Mouse (Mus musculus): ENCODE results near the gene Hspa1b. TPM values are rescaled to one million over a fixed set of nuclear protein-coding genes. Genes with fewer than 3 reads are reported as not detected.
"Not testable (repeated sequence)": the region's sequence is repeated elsewhere in the genome, so short reads cannot be mapped to it uniquely, and the experiment has no call there.

The Hspa1b gene
- polyA plus RNA-seq, 1 experiment from 2014 or later = 0.56 TPM

DNA sequence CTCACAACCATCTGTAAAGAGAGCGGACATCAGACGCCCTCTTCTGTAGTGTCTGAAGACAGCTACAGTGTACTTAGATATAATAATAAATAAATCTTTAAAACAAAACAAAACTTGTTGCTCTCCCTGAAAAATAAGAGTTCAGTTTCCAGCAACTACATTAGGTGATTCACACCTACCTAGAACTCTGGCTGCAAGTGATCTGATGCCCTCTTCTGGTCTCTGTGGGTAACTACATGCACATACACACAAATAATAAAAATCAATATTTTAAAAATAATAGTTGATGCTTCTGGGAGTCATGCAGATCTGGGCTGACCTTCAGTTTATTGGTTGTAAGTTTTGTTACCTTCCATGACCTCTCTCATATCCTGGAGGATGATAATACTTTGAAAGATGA, 25.2 kb upstream of the Hspa1b start:
- 69% methylated on average over 2 of the region's 2 CpGs for WGBS
- peak; percentile 58 for DNase-seq (ENCODE audit: low spot score)
- no peak for ATAC-seq (ENCODE audit: low FRiP score)

DNA sequence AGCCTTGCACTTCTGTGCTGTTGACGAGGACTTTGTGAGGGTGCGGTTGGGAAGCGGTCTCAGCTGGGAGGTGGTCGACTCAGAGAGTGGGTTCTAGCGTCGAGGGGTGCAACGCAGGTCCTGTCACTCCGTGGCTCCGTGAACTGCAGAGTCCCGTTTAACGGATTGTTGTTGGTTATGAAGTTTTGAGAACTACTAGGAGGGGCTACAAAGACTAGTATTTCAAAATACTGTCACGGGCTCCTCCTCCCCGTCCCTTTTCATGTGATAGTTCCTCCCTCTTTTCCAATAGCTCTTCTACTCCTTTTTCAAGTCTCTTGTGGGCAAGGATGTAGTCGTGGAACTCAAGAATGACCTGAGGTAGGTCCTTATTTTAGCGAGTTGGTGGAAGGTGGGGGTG, 23.3 kb upstream of the Hspa1b start:
- under 1% methylated on average over 15 of the region's 15 CpGs for WGBS
- DNase-seq (ENCODE audit: low spot score) = no peak
- H3K9ac ChIP-seq = peak overlapping the region; percentile 78
- peak overlapping the region; percentile 96; the same call in 1 of the 2 replicates for H3K27ac ChIP-seq
- peak; percentile 24; the same call in 1 of the 2 replicates for ATAC-seq (ENCODE audit: low FRiP score)
- H3K9me3 ChIP-seq (ENCODE audit: control insufficient read depth, low read length) = no peaks in the 10 kb centered on the region
- H3K27me3 ChIP-seq (ENCODE audit: control insufficient read depth, insufficient read depth, low read length) = no peaks in the 10 kb centered on the region
- peak overlapping the region; percentile 65 for H3K4me3 ChIP-seq (replicated peaks; ENCODE audit: low read length)
- peaks cover 14% of the 10 kb centered on the region for H3K4me1 ChIP-seq (replicated peaks; ENCODE audit: control insufficient read depth, insufficient read depth, low read length)
- peaks cover 19% of the 10 kb centered on the region for H3K36me3 ChIP-seq (replicated peaks; ENCODE audit: control insufficient read depth, insufficient read depth)
- peak overlapping the region; percentile 96 for H3K4me2 ChIP-seq (replicated peaks)

More for the DNA sequence above, 25.2 kb upstream of the Hspa1b start:
- Histone ChIP-seq H3K4me2 (replicated peaks) (no peak overlapping the region), H3K9ac (no peak overlapping the region), H3K36me3 (replicated peaks; ENCODE audit: control insufficient read depth, insufficient read depth) (peaks cover 26% of the 10 kb centered on the region), H3K4me3 (replicated peaks; ENCODE audit: low read length) (no peak overlapping the region), H3K9me3 (ENCODE audit: control insufficient read depth, low read length) (no peaks in the 10 kb centered on the region), H3K27me3 (ENCODE audit: control insufficient read depth, insufficient read depth, low read length) (no peaks in the 10 kb centered on the region), H3K4me1 (replicated peaks; ENCODE audit: control insufficient read depth, insufficient read depth, low read length) (peaks cover 14% of the 10 kb centered on the region), H3K27ac (no peak overlapping the region)

DNA sequence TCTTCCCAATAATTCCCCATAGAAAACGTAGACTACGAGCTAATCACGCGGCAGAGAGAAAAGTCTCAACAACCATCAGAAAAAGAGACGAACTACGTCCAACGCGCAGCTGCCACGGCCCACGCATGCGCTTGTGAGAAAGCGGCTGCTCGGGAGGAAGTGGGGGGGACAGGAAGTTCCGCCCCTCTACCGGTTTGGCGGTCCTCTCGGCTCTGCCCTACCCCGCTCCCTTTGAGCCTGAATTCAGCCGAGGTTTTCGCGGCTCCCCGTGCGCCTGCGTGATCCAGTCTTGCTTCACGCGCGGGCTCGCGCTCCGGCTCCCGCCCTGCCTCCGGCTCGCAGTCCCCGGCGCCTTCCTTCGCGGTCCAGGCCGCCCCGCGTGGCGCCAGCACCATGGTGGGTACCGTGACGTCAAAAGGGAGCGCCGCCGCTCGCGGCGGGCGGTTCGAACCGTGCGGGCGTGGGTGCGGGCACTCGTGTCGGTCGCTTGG, 22.7 kb upstream of the Hspa1b start, which contains the start of gene Lsm2:
Gene Lsm2, plus strand, starts transcription at position 173 of the 491 bp plus-strand sequence.
- no peaks in the 10 kb centered on the region for H3K27me3 ChIP-seq (ENCODE audit: control insufficient read depth, insufficient read depth, low read length)
- peak; percentile 89 for DNase-seq (ENCODE audit: low spot score)
- peaks cover 18% of the 10 kb centered on the region for H3K36me3 ChIP-seq (replicated peaks; ENCODE audit: control insufficient read depth, insufficient read depth)
- peaks cover 14% of the 10 kb centered on the region for H3K4me1 ChIP-seq (replicated peaks; ENCODE audit: control insufficient read depth, insufficient read depth, low read length)
- H3K9me3 ChIP-seq (ENCODE audit: control insufficient read depth, low read length) = no peaks in the 10 kb centered on the region
- peak within 1 kb of the TSS; percentile 96 for H3K4me2 ChIP-seq (replicated peaks)
- H3K27ac ChIP-seq = peak within 1 kb of the TSS; percentile 96
- under 1% methylated on average over 58 of the region's 58 CpGs for WGBS
- peak; percentile 94 for ATAC-seq (ENCODE audit: low FRiP score)
- H3K4me3 ChIP-seq (replicated peaks; ENCODE audit: low read length) = peak within 1 kb of the TSS; percentile 65
- peak within 1 kb of the TSS; percentile 78 for H3K9ac ChIP-seq

DNA sequence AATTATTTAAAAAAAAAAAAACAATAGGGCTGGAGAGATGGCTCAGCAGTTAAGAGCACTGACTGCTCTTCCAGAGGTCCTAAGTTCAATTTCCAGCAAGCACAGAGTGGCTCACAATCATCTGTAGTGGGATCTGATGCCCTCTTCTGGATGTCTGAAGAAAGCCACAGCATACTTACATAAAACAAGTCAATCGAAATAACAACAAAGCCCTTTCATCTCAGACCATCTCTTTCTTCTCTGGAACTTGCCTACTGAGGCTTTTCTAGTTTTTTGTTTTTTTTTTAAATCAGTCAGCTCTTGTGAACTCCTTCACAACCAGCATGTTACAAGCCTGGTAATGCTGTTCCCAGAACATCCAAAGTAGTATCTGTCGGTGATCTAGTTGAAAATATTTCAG, 21.6 kb upstream of the Hspa1b start:
- ATAC-seq (ENCODE audit: low FRiP score) (no peak), DNase-seq (ENCODE audit: low spot score) (peak; percentile 31)
- H3K4me2 ChIP-seq (replicated peaks) = peak overlapping the region; percentile 96
- H3K27ac ChIP-seq = 0 out of 2 replicates have a peak overlapping the region, but pooled peaks have one; percentile 26
- H3K9me3 ChIP-seq (ENCODE audit: control insufficient read depth, low read length) = no peaks in the 10 kb centered on the region
- H3K9ac ChIP-seq = peak overlapping the region; percentile 78
- H3K4me1 ChIP-seq (replicated peaks; ENCODE audit: control insufficient read depth, insufficient read depth, low read length) = peaks cover 14% of the 10 kb centered on the region
- no peaks in the 10 kb centered on the region for H3K27me3 ChIP-seq (ENCODE audit: control insufficient read depth, insufficient read depth, low read length)
- peaks cover 7% of the 10 kb centered on the region for H3K36me3 ChIP-seq (replicated peaks; ENCODE audit: control insufficient read depth, insufficient read depth)
- H3K4me3 ChIP-seq (replicated peaks; ENCODE audit: low read length) = peak overlapping the region; percentile 65
- WGBS = 19% methylated on average over 2 of the region's 2 CpGs

DNA sequence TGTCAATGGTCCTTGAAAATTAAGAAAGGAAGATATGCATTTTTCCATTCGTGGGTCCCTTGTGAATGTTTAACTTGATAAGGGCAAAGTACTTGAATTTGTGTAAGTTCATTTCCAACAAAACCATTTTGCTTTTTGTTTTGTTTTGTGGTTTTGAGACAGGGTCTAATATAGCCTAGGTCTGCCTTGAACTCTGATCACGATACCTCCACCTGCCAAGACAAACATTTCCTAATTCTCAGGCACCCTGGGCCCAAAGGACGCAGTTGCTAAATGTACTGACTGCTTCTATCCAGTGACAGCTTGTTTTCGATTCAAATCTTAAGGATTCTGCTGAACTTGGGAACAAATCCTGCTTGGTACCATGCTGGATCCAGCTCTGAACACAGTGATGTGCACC, 20.6 kb upstream of the Hspa1b start:
- ATAC-seq (ENCODE audit: low FRiP score) (no peak), DNase-seq (ENCODE audit: low spot score) (no peak)
- no peaks in the 10 kb centered on the region for H3K36me3 ChIP-seq (replicated peaks; ENCODE audit: control insufficient read depth, insufficient read depth)
- H3K27me3 ChIP-seq (ENCODE audit: control insufficient read depth, insufficient read depth, low read length) = no peaks in the 10 kb centered on the region
- WGBS = 97% methylated on average over 4 of the region's 4 CpGs
- H3K4me1 ChIP-seq (replicated peaks; ENCODE audit: control insufficient read depth, insufficient read depth, low read length) = peaks cover 14% of the 10 kb centered on the region
- H3K27ac ChIP-seq = no peak overlapping the region
- H3K9me3 ChIP-seq (ENCODE audit: control insufficient read depth, low read length) = no peaks in the 10 kb centered on the region
- no peak overlapping the region for H3K4me3 ChIP-seq (replicated peaks; ENCODE audit: low read length)
- no peak overlapping the region for H3K4me2 ChIP-seq (replicated peaks)
- no peak overlapping the region for H3K9ac ChIP-seq

DNA sequence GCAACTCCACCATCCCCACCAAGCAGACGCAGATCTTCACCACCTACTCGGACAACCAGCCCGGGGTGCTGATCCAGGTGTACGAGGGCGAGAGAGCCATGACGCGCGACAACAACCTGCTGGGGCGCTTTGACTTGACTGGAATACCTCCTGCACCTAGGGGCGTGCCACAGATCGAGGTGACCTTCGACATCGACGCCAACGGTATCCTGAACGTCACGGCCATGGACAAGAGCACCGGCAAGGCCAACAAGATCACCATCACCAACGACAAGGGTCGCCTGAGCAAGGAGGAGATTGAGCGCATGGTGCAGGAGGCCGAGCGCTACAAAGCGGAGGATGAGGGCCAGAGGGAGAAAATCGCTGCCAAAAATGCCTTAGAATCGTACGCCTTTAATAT, 19.2 kb upstream of the Hspa1b start:
- ATAC-seq (ENCODE audit: low FRiP score) = no peak
- H3K9ac ChIP-seq = no peak overlapping the region

DNA sequence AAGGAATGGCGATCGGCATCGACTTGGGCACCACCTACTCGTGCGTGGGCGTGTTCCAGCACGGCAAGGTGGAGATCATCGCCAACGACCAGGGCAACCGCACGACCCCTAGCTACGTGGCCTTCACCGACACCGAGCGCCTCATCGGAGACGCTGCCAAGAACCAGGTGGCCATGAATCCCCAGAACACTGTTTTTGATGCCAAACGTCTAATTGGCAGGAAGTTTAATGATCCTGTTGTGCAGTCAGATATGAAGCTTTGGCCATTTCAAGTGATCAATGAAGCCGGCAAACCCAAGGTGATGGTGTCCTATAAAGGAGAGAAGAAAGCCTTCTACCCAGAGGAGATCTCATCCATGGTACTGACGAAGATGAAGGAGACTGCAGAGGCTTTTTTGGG, 18.0 kb upstream of the Hspa1b start:
- Histone ChIP-seq H3K9me3 (ENCODE audit: control insufficient read depth, low read length) (no peaks in the 10 kb centered on the region), H3K9ac (no peak overlapping the region), H3K4me1 (replicated peaks; ENCODE audit: control insufficient read depth, insufficient read depth, low read length) (peaks cover 12% of the 10 kb centered on the region), H3K27me3 (ENCODE audit: control insufficient read depth, insufficient read depth, low read length) (no peaks in the 10 kb centered on the region), H3K4me3 (replicated peaks; ENCODE audit: low read length) (no peak overlapping the region), H3K27ac (no peak overlapping the region), H3K4me2 (replicated peaks) (no peak overlapping the region), H3K36me3 (replicated peaks; ENCODE audit: control insufficient read depth, insufficient read depth) (no peaks in the 10 kb centered on the region)
- no peak for ATAC-seq (ENCODE audit: low FRiP score)
- WGBS = 95% methylated on average over 20 of the region's 20 CpGs
- DNase-seq (ENCODE audit: low spot score) = no peak

More for the DNA sequence above, 19.2 kb upstream of the Hspa1b start:
- no peak for DNase-seq (ENCODE audit: low spot score)
- H3K27ac ChIP-seq = no peak overlapping the region
- H3K27me3 ChIP-seq (ENCODE audit: control insufficient read depth, insufficient read depth, low read length) = no peaks in the 10 kb centered on the region
- H3K4me1 ChIP-seq (replicated peaks; ENCODE audit: control insufficient read depth, insufficient read depth, low read length) = peaks cover 14% of the 10 kb centered on the region
- H3K4me3 ChIP-seq (replicated peaks; ENCODE audit: low read length) = no peak overlapping the region
- no peak overlapping the region for H3K4me2 ChIP-seq (replicated peaks)
- WGBS = 93% methylated on average over 27 of the region's 27 CpGs
- no peaks in the 10 kb centered on the region for H3K36me3 ChIP-seq (replicated peaks; ENCODE audit: control insufficient read depth, insufficient read depth)
- no peaks in the 10 kb centered on the region for H3K9me3 ChIP-seq (ENCODE audit: control insufficient read depth, low read length)

DNA sequence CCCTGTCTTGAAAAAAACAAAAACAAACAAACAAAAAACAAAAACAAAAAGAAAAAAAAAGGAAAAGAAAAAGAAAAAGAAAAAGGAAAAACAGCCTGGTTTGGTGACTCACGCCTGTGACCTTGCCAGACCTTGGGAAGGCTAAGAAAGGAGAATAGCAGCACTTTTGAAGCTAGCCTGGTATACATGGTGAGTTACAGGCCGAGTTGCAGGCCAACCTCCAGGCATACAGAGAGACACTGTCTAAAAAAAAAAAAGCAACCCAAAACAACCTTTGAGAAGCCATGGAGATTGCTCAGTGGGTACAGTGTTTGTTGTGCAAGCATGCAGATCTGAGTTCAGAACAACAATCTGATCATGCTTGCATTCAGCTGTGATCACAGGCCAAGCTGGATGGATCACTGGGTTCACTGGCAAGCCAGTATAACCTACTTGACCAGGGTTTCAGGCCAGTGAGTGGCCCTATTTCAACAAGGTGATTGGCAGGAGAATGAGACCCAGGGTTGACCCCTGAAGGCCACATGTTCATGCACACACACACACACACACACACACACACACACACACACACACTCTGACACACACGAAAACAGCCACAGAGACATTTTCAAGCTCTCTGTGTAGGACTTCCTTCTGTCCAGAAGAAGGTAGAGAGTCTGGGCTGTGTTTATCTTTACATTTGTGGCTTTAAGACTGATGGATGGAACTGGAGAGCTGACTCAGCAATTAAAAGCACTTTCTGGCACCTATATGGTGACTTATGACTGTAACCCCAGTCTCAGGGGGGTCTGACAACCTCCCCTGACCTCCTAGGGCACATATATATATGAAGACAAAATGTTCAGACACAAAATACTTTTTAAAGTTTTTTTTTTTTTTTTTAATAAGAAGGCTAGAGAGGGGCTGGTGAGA, 16.8 kb upstream of the Hspa1b start:
- no peak for DNase-seq (ENCODE audit: low spot score)
- Histone ChIP-seq H3K4me1 (replicated peaks; ENCODE audit: control insufficient read depth, insufficient read depth, low read length) (peaks cover 8% of the 10 kb centered on the region), H3K36me3 (replicated peaks; ENCODE audit: control insufficient read depth, insufficient read depth) (no peaks in the 10 kb centered on the region), H3K9me3 (ENCODE audit: control insufficient read depth, low read length) (no peaks in the 10 kb centered on the region), H3K27me3 (ENCODE audit: control insufficient read depth, insufficient read depth, low read length) (no peaks in the 10 kb centered on the region), H3K9ac (no peak overlapping the region), H3K27ac (no peak overlapping the region), H3K4me2 (replicated peaks) (no peak overlapping the region), H3K4me3 (replicated peaks; ENCODE audit: low read length) (no peak overlapping the region)
- ATAC-seq (ENCODE audit: low FRiP score) = no peak
- WGBS = 80% methylated on average over 3 of the region's 3 CpGs

DNA sequence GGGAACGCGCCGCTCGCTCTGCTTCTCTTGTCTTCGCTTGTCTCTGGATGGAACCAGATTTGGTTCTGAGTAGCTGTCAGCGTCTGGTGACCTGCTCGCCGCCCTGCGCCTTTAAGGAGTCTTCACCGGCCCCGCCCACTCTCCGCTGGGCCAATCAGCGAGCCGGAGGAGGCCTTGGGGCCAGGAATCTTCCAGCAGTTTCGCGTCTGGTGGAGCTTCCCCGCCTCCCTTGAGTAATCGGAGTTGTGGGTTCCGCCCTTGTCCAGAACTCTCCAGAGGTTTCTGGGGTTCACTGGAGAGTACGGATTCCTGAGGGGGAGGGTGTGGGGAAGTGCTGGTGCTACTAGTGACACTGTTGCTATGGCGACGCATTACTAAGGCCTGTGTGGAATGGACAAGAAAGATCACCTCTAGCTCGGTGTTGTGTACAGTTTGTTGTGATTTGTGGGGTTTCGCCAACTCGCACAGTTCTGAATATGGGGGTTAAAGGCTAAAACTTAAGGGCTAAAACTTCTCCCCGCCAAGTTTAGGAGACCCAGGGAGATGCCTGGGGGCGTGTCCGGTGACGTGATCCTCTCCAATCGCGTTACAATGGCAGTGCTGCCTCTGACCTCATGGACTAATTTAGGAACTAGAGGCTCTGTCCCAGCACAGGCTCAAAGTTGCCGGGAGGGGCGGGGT, 13.2 kb upstream of the Hspa1b start, which contains the start of the genes Hspa1a and Hspa1l:
Gene Hspa1a, minus strand, starts transcription at position 88 of the 681 bp plus-strand sequence.
Gene Hspa1l, plus strand, starts transcription at position 635 of the 681 bp plus-strand sequence.
- WGBS = under 1% methylated on average over 26 of the region's 33 CpGs
- peak; percentile 93 for ATAC-seq (ENCODE audit: low FRiP score)

More for the DNA sequence above, 13.2 kb upstream of the Hspa1b start, which contains the start of the genes Hspa1a and Hspa1l:
- Histone ChIP-seq H3K9ac (peak within 1 kb of the TSS; percentile 5; the same call in 1 of the 2 replicates), H3K27me3 (ENCODE audit: control insufficient read depth, insufficient read depth, low read length) (peaks cover 27% of the 10 kb centered on the region), H3K4me3 (replicated peaks; ENCODE audit: low read length) (peak within 1 kb of the TSS; percentile 34), H3K4me2 (replicated peaks) (peak within 1 kb of the TSS; percentile 88)
- not testable (repeated sequence) for H3K9me3 ChIP-seq (ENCODE audit: control insufficient read depth, low read length); H3K4me1 ChIP-seq (replicated peaks; ENCODE audit: control insufficient read depth, insufficient read depth, low read length); H3K36me3 ChIP-seq (replicated peaks; ENCODE audit: control insufficient read depth, insufficient read depth); H3K27ac ChIP-seq
- DNase-seq (ENCODE audit: low spot score) = peak; percentile 61

All from hindbrain, embryonic 14.5 days (tissue).